Mouse (Mus musculus) thymus, postnatal 4 days (tissue): ENCODE data around the gene Med16.

Experiments
- DNase-seq: peaks from one replicate; pipeline ENCODE4 v3.0.0; 2021

Gene Med16

DNA sequence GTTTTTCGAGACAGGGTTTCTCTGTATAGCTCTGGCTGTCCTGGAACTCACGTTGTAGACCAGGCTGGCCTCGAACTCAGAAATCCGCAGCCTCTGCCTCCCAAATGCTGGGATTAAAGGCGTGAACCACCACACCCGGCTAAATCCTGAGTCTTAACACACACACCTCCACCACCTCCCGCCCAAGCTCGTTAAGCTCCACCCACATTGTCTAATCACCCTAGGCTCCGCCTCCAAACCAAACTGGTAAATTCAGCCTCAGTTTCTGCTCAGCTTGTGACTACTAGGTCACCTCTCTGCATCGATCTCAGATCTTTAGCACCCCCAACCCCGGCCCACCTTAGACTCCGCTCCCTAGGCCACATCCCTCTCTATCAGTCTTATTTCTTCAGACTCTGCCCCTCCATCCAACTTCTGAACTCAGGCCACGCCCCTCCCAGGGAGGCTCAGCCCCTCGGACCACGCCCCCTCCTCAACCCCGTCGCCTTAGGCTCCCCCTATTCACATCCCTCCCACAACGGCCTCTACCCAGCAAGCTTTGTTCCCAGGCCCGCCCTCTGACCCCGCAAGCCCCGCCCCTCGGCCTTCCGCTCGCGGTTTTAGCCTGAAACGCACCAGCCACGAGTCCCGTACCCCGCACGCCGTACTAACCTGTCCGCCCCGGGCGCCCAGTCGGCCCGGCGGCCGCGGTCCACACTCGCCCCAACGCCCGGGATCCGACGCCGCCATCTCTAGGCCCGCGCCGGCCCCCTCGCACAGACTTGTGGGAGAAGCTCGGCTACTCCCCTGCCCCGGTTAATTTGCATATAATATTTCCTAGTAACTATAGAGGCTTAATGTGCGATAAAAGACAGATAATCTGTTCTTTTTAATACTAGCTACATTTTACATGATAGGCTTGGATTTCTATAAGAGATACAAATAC is at the start of gene Med16:
Gene Med16, minus strand, starts transcription at position 757 of the 925 bp plus-strand sequence.
- peak; percentile 99 for DNase-seq

DNA sequence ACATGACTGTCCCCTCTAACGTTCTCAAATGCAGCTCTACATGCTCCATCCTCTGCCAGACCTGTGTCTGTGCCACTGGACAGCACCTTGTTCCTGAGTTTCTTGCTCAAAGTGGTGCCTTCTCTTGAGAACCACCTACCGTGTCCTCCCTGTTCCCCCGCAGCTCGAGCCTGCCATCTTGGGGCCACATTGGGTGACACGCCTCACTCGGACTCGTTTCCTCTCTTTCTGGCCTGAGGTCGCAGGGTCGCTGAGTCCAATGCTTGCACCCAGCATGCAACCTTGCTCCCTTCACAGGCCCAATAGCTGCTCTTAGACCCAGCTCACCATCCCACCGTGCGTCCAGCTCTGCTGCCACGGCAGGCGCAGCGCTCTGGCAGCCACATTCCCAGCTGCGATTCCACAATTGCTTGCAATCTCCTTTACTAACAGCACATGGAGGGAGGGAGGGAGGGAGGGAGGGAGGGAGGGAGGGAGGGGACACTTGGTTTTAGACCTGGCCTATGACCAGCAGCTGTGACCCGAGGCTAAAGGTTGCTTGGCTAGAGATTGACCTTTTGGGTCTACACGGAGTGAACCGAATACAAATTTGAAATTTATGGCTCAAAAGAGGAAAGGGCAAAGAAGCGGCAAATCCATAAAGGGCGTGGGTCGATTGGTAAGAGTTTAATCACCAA is 49.6 kb upstream of the Med16 start:
- DNase-seq: peak; percentile 92

DNA sequence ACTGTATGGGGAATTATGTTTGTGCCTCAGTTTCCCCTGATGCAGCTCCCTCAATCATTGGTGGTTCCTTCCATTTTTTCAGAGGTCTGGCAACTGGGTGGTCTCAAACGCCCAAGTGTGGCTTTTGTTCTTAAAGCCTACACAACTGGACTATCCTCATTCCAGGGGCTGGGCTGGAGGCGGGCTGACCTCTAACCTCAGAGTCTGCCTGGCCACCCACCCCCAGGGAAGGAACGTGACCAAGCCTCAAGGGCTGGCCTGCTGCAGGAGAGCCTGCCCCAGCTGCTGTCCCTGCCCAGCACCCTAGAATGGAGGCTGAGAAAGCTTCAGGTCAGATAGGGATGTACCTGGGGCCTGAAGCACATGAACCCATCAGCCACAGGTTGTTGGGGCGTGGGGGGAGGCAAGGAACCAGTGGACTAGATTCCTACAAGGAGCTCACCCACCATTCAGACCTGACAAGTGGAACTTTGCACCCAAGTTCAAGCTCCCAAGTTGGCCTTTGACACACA is 48.0 kb upstream of the Med16 start:
- no peak for DNase-seq

DNA sequence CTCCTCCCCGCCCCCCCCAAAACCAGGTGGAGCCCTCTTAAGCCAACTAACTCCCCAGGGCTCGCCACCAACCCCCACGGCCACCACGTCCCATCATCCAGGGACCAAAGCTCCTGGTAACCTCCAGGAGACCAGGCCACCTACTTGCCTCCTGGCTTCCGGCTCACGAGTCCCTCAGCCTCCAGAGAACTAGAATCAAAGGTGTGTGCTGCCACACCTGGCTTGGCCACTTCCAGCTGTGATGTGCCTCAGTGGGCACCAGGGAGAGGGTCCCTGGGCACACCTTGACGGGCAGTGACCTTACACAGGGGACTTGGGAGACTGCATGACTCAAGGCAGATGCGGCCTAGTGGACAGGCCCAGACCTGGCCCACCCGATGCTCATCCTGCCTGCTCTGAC is 47.0 kb upstream of the Med16 start:
- no peak for DNase-seq

DNA sequence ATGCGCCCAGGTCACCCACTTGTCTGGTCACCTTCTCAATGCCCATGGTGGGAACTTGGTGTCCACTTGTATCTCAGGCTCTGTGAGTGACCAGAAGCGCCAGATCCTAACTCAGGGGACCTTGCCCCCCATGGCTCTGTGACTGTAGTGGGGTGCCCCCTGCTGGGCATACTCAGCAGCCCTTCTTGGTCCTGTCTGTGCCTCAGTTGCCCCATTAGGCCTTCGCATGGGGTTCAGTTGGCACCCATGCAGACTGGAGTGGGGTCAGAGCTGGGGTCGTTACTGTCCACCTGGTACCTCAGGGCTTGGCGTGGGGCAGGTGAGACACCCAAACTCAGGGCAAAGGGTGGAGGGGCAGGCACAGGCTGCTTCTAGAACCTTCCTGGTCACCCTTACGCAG is 45.2 kb upstream of the Med16 start:
- DNase-seq: peak; percentile 80

DNA sequence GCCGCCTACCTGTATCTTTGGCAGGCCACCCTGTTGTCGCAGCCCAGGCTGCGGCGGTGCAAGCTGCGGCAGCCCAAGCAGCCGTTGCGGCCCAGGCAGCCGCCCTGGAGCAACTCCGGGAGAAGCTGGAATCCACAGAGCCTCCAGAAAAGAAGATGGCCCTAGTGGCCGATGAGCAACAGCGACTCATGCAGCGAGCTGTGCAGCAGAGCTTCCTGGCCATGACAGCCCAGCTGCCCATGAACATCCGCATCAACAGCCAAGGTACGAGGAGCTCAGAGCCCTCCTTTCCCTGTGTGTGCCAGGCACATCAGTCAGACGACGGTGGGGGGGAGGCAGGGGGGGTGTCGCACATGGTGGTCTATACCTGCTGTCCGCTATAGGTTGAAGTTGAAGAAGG is 41.9 kb upstream of the Med16 start:
- no peak for DNase-seq

DNA sequence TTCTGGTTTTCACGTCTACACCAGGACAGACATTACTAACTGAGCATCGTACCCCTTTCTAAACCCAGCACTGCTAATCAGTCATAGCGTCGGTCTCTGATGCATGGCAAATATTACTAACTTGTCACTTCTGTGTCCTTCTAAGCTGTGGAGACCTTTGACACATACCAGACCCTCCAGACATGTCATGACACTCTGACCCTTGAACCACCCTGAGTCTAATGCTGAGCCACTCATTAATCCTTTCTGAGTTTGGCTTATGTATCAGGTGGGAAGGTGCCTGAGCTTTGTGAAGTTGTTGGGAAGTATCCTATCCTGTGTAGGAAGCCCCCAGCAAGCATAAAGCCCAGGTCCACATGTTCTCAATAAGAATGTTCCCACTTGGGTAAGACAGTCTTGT is 41.1 kb upstream of the Med16 start:
- DNase-seq: no peak

DNA sequence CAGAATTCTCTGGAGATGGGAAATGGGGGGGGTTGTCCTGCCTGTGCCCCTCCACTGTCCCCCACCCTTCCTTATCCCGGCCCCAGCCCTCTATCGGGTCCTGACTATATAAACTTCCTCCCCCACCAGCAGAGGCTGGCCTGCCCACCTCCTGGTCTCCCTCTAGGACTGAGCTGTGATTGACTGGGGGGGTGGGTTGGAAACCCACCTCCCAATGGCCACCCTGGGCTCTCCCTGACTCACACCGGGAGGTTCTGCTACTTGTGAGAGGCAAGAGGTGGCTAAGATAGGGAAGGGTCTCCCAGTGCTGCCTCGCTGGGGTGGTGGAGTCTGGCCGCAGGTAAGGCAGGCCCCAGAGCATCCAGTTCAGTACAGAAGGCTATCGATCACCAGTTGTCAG is 38.8 kb upstream of the Med16 start:
- DNase-seq: no peak

DNA sequence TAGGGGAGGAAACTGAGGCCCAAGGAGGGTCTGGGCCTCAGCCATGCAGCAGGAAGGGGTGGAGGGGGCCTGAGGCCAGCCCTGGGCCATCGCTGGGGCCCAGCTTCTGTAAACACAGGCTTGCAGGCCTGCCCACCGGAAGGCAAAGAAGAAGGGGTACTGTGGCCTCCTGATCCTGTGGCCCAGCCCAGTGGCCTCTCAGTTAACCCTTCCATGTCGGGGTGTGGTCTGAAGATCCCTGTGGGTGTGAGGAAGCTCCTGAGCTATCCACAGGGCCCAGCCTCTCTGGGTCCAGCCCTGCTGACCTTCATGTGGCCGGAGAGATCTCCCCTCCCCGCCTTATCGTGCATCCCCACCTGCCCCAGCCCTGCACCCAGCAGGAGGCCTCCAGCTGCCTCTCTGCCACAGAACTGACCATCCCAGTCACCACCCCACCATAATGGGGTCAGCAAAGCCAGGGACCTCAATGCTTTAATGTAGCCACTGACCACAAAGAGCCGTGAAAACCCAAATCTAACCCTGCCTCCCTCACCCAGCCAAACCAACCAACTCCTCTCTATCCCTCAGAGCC is 38.1 kb upstream of the Med16 start:
- DNase-seq: no peak

DNA sequence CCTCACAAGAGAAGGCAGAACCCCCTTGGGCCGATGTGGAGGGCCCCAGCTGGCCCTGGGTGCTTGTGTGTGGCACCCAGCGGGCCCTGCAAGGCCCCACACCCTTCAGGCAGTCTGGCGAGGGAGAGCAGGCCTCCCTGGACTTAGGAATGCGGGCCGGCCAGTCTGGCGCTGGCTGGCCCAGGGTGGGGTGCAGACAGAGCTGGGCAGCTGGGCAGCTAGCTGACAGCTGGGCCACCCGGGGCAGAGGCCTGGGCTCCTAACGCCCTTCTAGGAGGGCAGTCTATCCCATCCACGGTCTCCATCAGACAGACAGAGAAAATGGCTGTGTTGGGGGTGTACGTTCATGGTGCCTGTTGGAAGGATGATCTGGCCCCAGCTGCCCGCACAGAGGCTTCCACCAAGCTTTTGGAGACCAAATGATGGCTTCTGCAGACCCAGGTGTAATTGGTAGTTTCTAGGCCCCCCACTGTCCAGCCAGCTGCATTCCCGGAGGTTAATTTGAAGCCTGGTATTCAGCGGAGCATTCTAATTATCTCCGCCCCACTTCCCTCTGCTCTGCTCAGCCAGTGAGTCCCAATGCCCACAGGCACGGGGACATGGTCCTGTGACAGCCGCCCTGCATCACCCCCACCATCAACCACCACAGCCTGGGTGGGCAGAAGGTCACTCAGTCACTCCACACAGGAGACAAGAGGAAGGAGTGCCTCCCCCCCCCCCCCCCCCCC is 36.9 kb upstream of the Med16 start:
- DNase-seq: no peak

DNA sequence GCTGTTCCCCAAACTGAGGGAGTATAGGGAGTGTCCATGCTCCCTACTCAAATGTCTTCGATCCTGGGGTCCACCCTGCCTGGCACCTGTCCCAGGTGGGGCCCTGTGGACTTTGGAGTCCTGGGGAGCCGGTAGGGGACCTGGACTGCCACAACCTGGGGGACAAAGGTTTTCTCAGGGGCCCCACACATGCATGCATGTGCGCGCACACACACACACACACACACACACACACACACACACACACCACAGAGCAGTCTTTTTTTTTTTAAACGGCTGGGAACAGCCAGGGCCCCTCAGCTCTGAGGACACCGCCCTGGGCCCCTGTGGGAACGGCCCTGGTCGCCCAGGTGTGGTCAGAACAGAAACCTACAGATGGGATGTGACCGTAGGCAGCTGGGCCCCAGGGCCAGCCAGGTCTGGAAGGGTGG is 34.8 kb upstream of the Med16 start:
- no peak for DNase-seq

DNA sequence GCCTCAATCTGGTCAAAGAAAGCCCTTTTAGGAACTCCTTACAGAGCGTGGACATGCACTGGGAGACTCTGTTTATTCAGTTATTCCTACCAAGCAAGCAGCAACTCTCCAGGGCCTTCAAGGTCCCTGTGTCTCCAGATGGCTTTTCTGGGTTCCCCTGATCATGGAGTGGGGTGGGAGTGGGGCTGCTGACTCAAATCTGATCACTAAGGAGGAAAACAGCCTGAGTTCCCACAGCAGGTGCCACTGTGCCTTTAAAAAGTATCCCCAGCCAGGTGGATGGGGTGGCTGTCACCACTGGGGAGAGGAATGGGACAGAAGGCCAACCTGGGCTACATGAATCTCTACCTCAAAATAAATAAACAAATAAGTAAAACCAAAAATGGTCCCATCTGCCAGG is 34.3 kb upstream of the Med16 start:
- DNase-seq: no peak

DNA sequence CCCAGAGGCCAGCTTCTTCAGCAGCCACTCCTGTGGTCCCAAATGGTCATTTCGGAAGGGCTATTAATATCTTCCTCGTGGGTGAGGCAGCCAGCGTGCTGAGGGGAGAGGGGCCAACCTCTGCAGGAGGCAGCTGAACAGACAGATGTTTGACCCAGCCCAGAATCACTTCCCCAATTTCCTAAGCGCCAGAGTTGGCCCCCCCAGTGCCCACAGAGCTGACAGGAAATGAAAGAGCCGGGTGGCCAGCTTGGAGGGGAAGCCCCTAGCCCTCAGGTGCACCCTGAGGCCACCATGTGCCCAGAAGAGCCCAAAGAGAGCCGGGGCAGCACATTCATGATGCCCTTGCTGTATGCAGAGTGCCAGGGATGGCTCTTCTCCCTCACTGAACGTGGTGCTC is 32.0 kb upstream of the Med16 start:
- DNase-seq: no peak

DNA sequence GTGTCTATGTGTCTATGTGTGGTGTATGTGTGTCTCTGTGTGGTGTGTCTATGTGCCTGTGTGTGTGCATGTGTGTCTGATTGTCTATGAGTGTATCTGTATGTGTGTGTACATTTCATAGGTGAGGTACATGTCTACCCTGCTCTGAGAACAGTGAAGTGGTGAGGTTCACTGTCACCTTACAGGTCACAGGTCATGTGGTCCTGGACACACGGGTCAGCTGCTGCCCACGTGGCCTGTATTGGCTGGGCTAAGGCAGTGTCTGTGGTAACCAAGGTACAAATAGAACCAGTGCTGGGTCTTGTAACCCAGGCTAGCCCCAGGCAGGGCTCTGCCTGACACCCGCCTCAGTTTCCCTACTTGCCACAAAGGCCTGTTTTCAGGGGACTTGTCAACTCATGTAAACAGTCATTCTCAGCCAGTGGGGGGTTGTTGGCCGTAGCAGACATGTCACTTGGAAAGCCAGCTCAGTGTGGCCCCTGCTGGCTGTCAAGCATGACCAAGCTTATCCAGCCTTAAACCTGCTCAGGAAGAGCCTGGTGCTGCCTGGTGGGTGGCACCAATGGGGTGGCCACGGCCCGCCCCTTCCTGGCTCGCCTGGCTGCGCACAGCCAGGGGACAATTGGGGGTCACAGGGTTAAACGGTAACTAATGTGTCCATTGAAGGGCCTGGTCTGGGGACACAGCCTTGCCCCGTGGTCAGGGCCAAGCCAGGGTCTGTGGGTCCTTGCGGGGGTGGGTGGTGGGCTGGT is 29.2 kb upstream of the Med16 start:
- DNase-seq: no peak

DNA sequence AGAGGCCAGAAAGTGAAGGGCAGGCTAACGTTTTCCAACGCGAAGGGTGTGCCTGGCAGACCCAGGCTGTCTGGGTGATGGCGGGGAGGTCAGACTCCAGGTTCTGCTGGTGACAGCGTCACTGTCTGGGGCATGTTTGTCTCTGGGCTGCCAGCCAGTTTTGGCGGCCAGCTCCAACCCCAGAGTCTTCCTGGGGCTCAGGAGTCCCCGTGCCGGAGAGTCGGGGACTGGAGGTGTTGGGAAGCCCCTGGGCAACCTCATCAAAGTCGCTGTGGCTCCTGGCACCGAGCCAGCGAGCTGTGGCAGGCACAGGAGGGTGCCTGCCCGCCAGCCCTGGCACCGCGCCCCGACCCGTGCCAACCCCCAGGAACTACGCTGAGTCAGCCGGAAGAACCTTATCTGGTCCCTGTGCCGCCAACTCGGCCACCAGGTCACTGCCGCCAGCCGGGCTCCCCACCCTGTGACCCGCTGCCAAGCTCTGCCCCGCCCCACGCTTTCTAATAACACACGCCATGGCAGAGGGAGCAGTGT is 28.3 kb upstream of the Med16 start:
- DNase-seq: peak; percentile 52

DNA sequence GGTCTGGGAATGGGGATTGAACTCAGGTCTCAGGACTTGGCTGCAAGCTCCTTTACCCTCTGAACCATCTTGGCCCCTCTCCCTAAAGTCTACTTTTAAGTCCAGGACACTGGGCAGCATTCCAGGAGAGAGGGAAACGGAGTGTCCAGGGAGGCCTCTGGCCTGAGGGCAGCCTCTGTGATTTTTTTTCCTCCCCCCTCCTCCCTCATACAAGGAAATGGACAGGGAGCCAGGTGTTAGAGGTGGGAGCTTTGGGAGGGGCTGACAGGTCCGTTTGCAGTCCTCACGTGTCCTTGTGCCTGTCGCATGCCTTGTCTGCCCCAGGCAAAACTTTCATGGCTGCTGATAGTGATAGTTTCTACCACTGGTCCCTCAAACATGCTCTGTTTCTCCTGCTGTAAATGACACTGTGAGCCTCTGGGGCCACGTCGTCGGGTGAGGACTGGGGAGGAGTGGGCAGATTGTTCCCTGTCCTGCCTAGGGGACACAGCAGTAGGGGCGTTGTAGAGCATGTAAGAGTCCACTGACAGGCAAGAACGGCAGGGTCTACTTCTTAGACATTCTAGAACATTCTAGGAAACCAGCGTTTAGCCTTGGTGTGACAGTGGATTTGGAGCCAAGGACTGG is 27.7 kb upstream of the Med16 start:
- no peak for DNase-seq

DNA sequence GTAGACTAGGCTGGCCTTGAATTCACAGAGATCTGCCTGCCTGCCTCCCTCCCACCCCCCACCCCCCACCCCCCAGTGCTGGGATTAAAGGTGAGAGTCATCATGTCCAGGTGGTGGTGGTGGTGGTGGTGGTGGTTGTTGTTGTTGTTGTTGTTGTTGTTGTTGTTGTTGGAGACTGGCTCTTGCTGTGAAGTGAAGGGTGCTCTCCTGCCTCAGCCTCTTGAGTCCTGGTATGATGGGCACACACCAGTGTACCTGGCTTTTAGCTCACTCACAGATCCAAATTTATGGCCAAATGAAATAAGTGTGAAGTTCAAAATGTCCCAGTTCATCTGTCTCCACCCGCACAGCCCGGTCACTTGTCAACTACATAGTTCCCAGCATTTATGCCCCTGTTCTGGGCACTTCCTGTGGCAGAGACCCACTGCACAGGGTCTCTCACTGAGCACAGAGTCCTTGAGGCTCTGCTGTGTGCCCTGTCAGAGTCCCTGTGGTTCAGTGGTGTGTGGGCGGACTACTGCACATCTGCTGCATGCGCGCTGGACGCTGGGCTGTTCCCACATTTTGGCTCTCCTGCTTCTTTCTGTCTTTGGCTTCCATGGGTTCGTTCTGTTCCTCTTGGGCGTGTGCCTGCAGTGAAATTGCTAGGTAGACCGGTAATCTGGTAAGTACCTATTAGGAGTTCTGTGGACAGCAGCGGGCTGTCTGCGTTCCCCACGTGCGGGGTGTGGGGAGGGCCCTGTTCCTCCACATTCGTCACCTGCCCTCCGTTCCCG is 26.3 kb upstream of the Med16 start:
- no peak for DNase-seq

DNA sequence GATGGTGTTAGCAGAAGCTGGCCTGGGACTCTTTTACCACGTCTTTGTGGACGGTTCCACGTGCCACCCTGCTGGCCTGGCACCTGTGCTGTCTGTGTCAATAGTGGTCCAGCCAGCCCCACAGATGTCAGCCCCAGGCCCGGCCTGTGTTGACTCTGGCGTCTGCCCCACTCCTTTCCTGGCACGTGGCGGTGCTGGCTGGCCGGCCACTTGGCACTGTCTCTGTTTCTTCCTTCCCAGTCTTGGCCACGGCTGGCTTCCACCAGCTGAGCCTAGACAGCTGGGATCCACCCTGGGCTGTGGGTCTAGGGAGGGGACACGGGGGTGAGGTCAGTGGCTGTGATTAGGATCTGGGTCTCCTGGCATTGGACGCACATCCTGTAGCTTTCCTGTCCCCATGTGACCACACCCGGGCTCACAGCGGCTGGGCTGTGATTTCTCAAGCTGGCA is 25.6 kb upstream of the Med16 start:
- no peak for DNase-seq

DNA sequence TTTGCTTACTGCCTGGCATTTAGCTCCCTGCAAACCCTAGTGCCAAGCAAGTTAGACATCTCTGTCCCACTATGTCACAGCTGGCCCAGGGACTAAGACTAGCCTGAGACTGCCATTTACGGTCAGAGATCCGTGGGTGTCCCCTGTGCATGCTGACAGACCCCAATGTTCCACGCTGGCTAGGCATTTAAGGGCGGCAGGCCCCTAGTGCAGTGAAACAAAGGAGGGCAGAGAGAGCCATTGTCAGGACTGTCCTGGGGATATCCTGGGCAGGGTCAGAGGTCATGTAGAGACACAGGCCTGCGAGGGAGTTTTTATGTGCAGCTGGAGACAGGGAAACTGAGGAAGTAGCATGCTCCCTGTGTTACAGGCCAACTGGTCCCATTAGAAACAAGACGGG is 25.1 kb upstream of the Med16 start:
- DNase-seq: no peak

DNA sequence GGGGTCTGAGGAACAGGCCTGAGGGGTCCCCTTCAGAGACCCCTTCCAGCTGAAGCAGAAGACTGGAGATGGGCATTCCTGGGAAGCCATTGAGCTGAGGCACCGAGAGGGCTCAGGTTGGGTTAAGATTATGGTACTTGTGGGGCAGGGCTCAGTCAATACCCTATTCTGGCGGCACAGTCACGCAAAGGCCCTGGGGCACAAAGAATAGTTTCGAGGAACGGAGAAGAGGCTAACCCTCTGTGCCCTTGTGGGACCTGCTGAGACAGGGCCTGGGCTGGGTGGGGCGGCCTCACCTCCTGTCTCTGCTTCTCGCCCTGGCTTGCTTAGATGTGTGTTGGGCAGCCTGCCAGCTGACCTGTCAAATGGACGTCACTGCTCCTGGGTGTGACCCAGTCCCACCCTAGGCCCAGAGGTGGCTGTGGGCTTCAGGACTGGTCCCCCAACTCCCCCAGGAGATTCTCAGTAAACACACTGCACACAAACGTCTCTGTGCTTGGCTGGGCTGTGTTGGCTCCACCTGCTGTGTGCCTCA is 24.5 kb upstream of the Med16 start:
- no peak for DNase-seq
